Mouse (Mus musculus): ENCODE results near the gene Pank1. TPM values are rescaled to one million over a fixed set of nuclear protein-coding genes. Genes with fewer than 3 reads are reported as not detected.

The Pank1 gene
- total RNA-seq (2023) = 1 to 10 TPM; 2.2 to 2.3 TPM

GRCm38 (mm10) chr19:34878603-34879541 is at the start of gene Pank1:
Pank1 (minus strand) TSS chr19:34879455.

DNA sequence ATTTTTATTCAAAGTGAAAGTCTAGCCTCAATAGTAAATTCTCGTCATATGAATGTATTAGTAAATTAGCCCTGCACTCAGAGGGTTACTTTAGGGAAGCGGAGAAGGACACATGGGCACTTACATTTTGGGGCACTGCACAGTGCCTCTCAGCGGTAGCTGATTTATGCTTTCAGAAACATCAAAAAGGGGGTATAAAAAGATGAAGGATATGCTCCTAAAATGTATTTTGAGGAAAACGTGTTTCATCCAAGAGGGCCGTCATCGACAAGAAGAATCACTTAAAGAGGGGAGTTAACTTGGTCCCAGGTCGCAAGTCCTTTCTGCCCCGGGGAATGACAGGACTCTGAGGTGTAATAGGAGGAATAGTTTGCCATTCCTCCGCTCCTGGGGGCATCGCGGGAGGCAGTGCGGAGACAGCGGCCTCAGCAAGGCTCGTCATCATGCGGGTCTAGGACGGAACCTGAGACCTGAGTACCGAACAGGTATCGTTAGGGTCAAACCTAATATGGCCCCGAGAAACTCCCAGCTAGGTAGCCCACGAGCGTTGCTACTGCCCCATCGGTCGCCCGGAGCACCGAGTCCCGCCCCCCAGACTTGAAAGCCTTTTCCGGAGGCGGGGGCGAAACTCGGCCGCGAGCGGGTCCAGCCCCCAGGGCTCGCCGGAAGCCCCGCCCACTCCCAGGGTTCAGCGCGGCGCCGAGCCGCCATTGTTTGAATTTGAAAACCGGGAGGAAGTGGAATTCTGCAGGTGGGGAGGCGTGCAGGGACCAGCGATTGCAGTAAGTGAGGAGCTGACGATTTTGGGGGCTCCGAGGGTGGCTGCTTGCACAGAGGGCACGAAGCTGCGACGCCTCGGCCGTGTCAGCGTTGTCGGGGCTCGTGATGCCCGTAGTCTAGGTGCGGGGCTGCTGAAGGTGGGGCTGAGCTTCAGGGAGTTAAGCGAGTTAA is 42.7 kb upstream of the Pank1 start, which contains the start of gene Kif20b:
TSS of gene Kif20b (plus strand) at position 710 of the 951 bp plus-strand sequence.

Other genes with a start within 250 kb of the Pank1 start
- 10 to 100 TPM; 15.4 to 18.9 TPM for gene Ifit1bl2, start 238.7 kb downstream of the Pank1 start, total RNA-seq (2023)
- gene Ifit1, start 238.6 kb downstream of the Pank1 start, total RNA-seq (2023) = 1 to 10 TPM; 3.2 to 3.5 TPM
- gene Slc16a12, start 132.2 kb downstream of the Pank1 start, total RNA-seq (2023) = not detected
- 10 to 100 TPM; 29.7 to 30.8 TPM for gene Kif20b, start 42.9 kb upstream of the Pank1 start, total RNA-seq (2023)

Measured in neutrophil, adult 59 days (primary cell).